Mouse (Mus musculus) splenic B cell, adult 2 months (primary cell): ENCODE data around the gene Itln1.
"Not testable (repeated sequence)": the region's sequence is repeated elsewhere in the genome, so short reads cannot be mapped to it uniquely, and the experiment has no call there.

ENCODE experiments used
- DNase-seq: peaks from one replicate; pipeline ENCODE4 v3.0.0-alpha.2; 2011; ENCODE audit warnings: low read depth, low spot score
- H3K27me3 ChIP-seq: 2 replicates; pipeline ENCODE4 v1.6.1; 2012; ENCODE audit warnings: mild to moderate bottlenecking, low read length, moderate library complexity, mixed read lengths; ENCODE audit not compliant: control insufficient read depth, poor library complexity, insufficient read depth, severe bottlenecking
- H3K36me3 ChIP-seq: 2 replicates; pipeline ENCODE4 v1.6.1; 2012; ENCODE audit warnings: mild to moderate bottlenecking, low read length, moderate library complexity, mixed read lengths; ENCODE audit not compliant: control insufficient read depth, poor library complexity, insufficient read depth, severe bottlenecking

Gene Itln1

GRCm38 (mm10) chr1:171501016-171501610 lies 34.0 kb downstream of the Itln1 start:
- H3K36me3 ChIP-seq = no peaks in the 10 kb centered on the region
- no peak for DNase-seq
- no peaks in the 10 kb centered on the region for H3K27me3 ChIP-seq

DNA sequence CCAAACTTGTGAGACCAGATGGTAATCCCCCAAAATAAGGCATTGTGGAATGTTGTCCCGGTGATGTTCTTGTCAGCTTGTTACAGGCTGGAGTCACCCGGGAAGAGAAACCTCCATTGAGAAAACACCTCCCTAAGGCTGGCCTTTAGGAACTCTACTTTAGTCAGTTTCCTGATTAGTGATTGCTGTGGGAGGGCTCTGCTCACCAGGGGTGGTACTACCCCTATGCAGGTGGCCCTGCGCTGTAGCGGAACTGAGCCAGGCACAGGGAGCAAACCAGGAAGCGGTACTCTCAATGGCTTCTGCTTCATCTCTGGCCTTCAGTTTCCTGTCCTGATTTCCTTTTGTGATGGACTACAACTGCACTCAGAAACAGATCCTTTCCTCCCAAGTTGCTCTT lies 35.2 kb downstream of the Itln1 start:
- no peaks in the 10 kb centered on the region for H3K27me3 ChIP-seq
- no peaks in the 10 kb centered on the region for H3K36me3 ChIP-seq
- DNase-seq = peak; percentile 28

- DNase-seq = no peak
- H3K36me3 ChIP-seq = no peaks in the 10 kb centered on the region
- H3K27me3 ChIP-seq = no peaks in the 10 kb centered on the region
Observed at GRCm38 (mm10) chr1:171495371-171495770, 39.7 kb downstream of the Itln1 start.

DNA sequence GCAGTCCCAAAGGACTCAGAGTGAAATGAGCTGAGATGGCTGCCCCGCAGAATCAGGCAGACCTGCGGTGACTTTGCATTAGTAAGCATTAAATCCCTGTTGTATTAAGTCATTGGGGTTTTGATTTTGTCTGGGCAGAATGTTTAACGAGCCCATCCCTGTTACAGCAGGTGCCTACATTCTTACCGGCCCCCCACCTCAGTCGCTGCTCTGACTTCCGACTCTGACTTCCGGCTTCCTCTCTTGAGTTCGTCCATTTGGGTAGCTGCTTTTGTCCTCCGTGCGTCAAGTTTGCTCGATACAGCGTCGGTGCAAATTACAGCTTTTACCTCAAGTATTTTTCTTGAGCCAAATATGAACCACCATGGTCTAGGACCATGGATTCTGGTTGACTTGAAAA lies 40.9 kb downstream of the Itln1 start:
- no peaks in the 10 kb centered on the region for H3K36me3 ChIP-seq
- no peak for DNase-seq
- no peaks in the 10 kb centered on the region for H3K27me3 ChIP-seq

DNA sequence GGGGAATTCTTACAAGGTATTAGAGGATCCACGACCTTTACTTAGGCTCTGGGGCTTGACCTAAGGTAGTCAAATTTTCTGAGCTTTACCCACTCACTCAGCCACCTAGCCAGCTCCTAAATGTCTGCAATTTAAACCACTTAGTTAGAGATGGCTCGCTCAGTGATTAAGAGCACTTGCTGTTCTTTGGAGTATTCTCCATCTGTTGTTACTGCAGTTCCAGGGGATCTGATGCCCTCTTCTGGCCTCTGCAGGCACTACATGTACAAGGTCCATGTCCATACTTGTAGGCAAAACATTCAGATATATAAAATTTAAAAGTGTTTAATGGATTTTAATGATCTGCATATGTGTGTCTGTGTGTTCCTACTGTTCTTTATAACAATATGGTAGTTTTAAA lies 56.1 kb downstream of the Itln1 start:
- Histone ChIP-seq H3K27me3 (no peaks in the 10 kb centered on the region), H3K36me3 (no peaks in the 10 kb centered on the region)
- DNase-seq = peak; percentile 76

DNA sequence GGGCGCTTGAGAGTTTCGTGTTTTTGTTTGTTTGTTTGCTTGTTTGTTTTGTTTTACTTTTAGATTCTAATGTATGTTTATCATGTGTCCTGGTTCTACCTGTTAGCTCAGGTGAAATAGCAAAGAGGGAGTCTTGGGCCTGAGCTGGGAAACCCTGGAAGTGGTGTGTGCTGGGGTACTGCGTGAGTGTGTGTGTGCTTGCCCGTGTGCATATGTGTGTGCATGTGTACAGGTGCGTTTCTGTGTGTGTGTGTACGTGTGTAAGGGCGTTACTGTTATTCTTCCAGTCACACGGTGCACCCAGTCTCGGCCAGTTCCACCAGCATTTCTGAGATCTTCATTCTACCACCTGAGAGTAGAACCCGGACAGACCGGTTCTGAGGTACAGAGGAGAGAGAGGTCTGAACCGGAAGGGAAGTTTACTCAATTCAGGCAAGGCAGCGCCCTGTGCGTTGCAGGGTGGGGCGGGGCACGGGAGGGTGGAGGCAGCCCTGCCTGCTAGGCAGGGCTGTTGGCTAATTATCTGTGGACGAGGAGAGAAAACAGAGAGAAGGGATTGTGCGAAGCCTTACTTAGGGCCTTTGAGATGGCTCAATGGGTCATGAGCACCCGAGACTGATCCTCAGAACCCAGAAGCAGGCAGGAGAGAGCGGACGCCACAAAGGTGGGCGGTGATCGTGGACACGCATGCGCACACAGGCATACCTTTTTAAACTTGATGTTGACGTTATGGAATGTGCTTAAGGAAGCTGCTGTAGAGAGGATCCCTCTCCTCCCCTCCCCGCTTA lies 57.1 kb downstream of the Itln1 start:
- Histone ChIP-seq H3K36me3 (no peaks in the 10 kb centered on the region), H3K27me3 (no peaks in the 10 kb centered on the region)
- DNase-seq = peak; percentile 28

GRCm38 (mm10) chr1:171477123-171477522 lies 58.0 kb downstream of the Itln1 start:
- Histone ChIP-seq H3K27me3 (no peaks in the 10 kb centered on the region), H3K36me3 (no peaks in the 10 kb centered on the region)
- no peak for DNase-seq

- H3K27me3 ChIP-seq = no peaks in the 10 kb centered on the region
- peak; percentile 18 for DNase-seq
- no peaks in the 10 kb centered on the region for H3K36me3 ChIP-seq
Observed at GRCm38 (mm10) chr1:171473920-171474640, 61.0 kb downstream of the Itln1 start.

GRCm38 (mm10) chr1:171473506-171473905 lies 61.6 kb downstream of the Itln1 start:
- no peak for DNase-seq
- Histone ChIP-seq H3K27me3 (no peaks in the 10 kb centered on the region), H3K36me3 (no peaks in the 10 kb centered on the region)

GRCm38 (mm10) chr1:171471941-171472340 lies 63.2 kb downstream of the Itln1 start:
- not testable (repeated sequence) for H3K27me3 ChIP-seq, DNase-seq, H3K36me3 ChIP-seq

- Histone ChIP-seq H3K36me3 (no peaks in the 10 kb centered on the region), H3K27me3 (no peaks in the 10 kb centered on the region)
- DNase-seq = no peak
Observed at GRCm38 (mm10) chr1:171471452-171471851, 63.6 kb downstream of the Itln1 start.

GRCm38 (mm10) chr1:171470896-171471295 lies 64.2 kb downstream of the Itln1 start:
- no peak for DNase-seq
- no peaks in the 10 kb centered on the region for H3K36me3 ChIP-seq
- H3K27me3 ChIP-seq = no peaks in the 10 kb centered on the region

- Histone ChIP-seq H3K27me3 (no peaks in the 10 kb centered on the region), H3K36me3 (no peaks in the 10 kb centered on the region)
- peak; percentile 87 for DNase-seq
Observed at GRCm38 (mm10) chr1:171470371-171470871, 64.7 kb downstream of the Itln1 start.

DNA sequence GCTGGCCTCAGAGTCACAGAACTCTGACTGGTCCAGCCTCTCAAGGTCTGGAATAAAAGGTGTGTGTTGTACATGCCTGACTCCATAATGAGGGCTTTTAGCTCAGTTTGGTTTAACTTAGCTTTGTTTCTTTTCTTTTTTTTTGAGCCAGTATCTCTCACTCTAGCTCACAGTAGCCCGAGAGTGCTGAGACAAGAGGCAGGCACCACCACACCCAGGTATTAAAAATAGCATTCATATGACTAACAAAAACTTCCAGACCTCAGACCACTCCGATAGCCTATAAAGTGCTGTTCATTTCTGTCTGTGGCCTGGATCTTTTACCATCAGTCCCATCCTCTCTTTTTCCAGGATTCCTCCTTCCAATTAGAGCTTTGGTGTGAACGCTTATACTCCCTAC lies 65.4 kb downstream of the Itln1 start:
- no peak for DNase-seq
- no peaks in the 10 kb centered on the region for H3K27me3 ChIP-seq

More for the DNA sequence above, 65.4 kb downstream of the Itln1 start:
- H3K36me3 ChIP-seq = no peaks in the 10 kb centered on the region
